Mouse (Mus musculus) stomach, embryonic 16.5 days (tissue): ENCODE data around the gene Cep95. TPM values are rescaled to one million over a fixed set of nuclear protein-coding genes. Genes with fewer than 3 reads are reported as not detected.

Experiments
- ATAC-seq: fragments of 200-750 bp; cut with Nextera tagmentation; 2 replicates; pipeline ENCODE4 v1.8.0; 2017; ENCODE audit warnings: moderate number of reproducible peaks, moderate TSS enrichment; ENCODE audit not compliant: insufficient read depth, low FRiP score
- H3K27ac ChIP-seq: fragments of 300-500 bp; sonication (generic); 2 replicates; pipeline ENCODE4 v1.5.1; 2014; ENCODE audit warnings: low read length
- H3K27me3 ChIP-seq: fragments of 300-500 bp; sonication (generic); 2 replicates; pipeline ENCODE4 v1.6.1; 2014; ENCODE audit warnings: low read length, control low read depth, mixed read lengths; ENCODE audit not compliant: control insufficient read depth, insufficient read depth
- H3K36me3 ChIP-seq: fragments of 300-500 bp; sonication (generic); 2 replicates; pipeline ENCODE4 v1.6.1; 2014; ENCODE audit warnings: low read length; ENCODE audit not compliant: control insufficient read depth, insufficient read depth
- H3K4me1 ChIP-seq: fragments of 300-500 bp; sonication (generic); 2 replicates; pipeline ENCODE4 v1.6.1; 2014; ENCODE audit warnings: low read length, control low read depth, mixed read lengths; ENCODE audit not compliant: control insufficient read depth, insufficient read depth
- H3K4me2 ChIP-seq: fragments of 300-500 bp; sonication (generic); 2 replicates; pipeline ENCODE4 v1.6.1; 2014; ENCODE audit warnings: low read depth, low read length, mixed read lengths
- H3K4me3 ChIP-seq: fragments of 300-500 bp; sonication (generic); replicated peaks from 2 replicates; pipeline ENCODE4 v1.5.1; 2014; ENCODE audit warnings: mild to moderate bottlenecking, low read length
- H3K9ac ChIP-seq: fragments of 300-500 bp; sonication (generic); 2 replicates; pipeline ENCODE4 v1.6.1; 2014; ENCODE audit warnings: low read length
- H3K9me3 ChIP-seq: fragments of 300-500 bp; sonication (generic); replicated peaks from 2 replicates; pipeline ENCODE4 v1.6.1; 2016; ENCODE audit warnings: low read length, control low read depth; ENCODE audit not compliant: control insufficient read depth
- WGBS: fragments of 180-500 bp; shearing (Covaris S2); extraction: QIAGEN DNeasy Blood & Tissue Kit; methylation state at CpG from one replicate; pipeline ENCODE4 v1.1.7; 2014; 5-methylcytosine and 5-hydroxymethylcytosine counted together
- polyA plus RNA-seq: library from polyadenylated mRNA; unstranded; fragments of >200 nt; fragmentation: Nextera tagmentation; extraction: Ambion mirVana; gene quantifications from 2 replicates; pipeline ENCODE4 v1.2.1, GENCODE M21; 2015

Gene Cep95
- polyA plus RNA-seq, 1 experiment from 2014 or later, result 20.4 TPM

DNA sequence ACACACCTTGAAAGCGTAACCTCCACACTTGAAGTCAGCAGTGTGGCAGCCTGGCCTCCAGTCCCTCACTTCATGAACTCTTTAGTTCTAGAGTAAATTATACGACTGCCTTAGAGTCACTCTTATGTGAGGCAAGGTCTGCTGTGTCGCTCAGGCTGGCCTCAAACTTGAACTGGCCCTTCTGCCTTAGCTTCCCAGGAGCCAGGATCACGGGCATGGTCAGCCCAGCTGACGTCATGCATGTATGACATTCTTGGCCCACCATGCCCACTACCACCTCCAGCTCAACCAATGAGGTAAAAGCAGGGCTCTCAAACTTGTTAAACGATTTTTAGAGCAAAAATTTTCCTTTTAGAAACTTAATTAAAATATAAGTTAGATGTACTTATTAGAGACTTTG, 32.3 kb downstream of the Cep95 start:
- 81% methylated on average over 6 of the region's 6 CpGs for WGBS
- H3K9me3 ChIP-seq, result no peaks in the 10 kb centered on the region
- no peak for ATAC-seq
- no peak overlapping the region for H3K9ac ChIP-seq
- H3K36me3 ChIP-seq, result 0 out of 2 replicates have a peak, but pooled peaks cover 3% of the 10 kb centered on the region
- no peak overlapping the region for H3K4me3 ChIP-seq
- no peak overlapping the region for H3K4me2 ChIP-seq
- H3K27me3 ChIP-seq, result no peaks in the 10 kb centered on the region
- H3K27ac ChIP-seq, result no peak overlapping the region
- no peaks in the 10 kb centered on the region for H3K4me1 ChIP-seq

GRCm38 (mm10) chr11:106822491-106822890, 33.4 kb downstream of the Cep95 start:
- no peak overlapping the region for H3K9ac ChIP-seq
- ATAC-seq, result no peak
- no peak overlapping the region for H3K27ac ChIP-seq
- H3K4me2 ChIP-seq, result no peak overlapping the region
- H3K4me1 ChIP-seq, result no peaks in the 10 kb centered on the region
- no peaks in the 10 kb centered on the region for H3K27me3 ChIP-seq
- 88% methylated on average over 8 of the region's 8 CpGs for WGBS
- no peaks in the 10 kb centered on the region for H3K9me3 ChIP-seq
- no peak overlapping the region for H3K4me3 ChIP-seq
- no peaks in the 10 kb centered on the region for H3K36me3 ChIP-seq

DNA sequence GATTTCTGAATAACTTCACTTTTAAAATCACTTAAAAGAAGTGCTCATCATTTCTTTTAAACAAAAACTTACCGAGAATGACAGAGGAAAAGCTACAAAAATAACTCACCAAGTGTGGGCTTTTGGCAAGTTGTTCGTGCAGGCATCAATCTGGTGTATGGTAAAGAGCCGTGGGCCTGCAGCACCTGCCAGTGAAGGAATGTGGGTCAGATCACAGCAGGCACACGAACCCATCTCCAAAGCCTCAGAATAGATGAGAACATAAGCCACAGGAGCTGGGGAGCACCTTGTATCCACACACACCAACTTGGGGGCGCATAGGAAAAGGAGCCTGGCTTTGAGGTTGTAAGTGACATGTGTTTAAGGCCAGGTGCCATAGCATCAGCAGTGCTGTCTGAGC, 33.9 kb downstream of the Cep95 start:
- Histone ChIP-seq H3K9ac (no peak overlapping the region), H3K27me3 (no peaks in the 10 kb centered on the region), H3K9me3 (no peaks in the 10 kb centered on the region), H3K4me3 (no peak overlapping the region), H3K36me3 (no peaks in the 10 kb centered on the region), H3K27ac (no peak overlapping the region), H3K4me1 (no peaks in the 10 kb centered on the region), H3K4me2 (no peak overlapping the region)
- 82% methylated on average over 5 of the region's 5 CpGs for WGBS
- no peak for ATAC-seq

DNA sequence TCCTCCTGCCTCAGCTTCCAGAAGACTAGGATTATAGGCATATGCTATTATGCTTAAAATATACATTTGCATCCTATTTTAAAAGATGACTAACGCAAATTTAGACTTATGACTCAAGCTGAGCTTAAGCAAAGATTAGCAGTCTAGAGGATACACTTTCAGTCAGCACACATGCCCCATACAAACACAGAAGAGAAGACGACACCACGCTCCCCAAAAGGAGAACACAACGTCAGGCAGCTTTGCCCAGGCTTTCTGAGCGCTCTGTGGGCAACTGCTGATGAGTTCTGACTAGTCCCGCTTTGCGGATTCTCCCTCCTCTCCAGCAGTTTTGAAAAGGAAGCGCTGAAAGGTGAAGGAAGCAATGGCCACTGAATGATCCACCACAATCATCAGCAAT, 34.7 kb downstream of the Cep95 start:
- H3K36me3 ChIP-seq, result no peaks in the 10 kb centered on the region
- H3K27ac ChIP-seq, result no peak overlapping the region
- no peaks in the 10 kb centered on the region for H3K27me3 ChIP-seq
- no peak for ATAC-seq
- 89% methylated on average over 8 of the region's 8 CpGs for WGBS
- H3K4me3 ChIP-seq, result no peak overlapping the region
- no peaks in the 10 kb centered on the region for H3K4me1 ChIP-seq
- no peaks in the 10 kb centered on the region for H3K9me3 ChIP-seq
- H3K9ac ChIP-seq, result no peak overlapping the region
- H3K4me2 ChIP-seq, result no peak overlapping the region

GRCm38 (mm10) chr11:106824403-106824802, 35.4 kb downstream of the Cep95 start:
- H3K9ac ChIP-seq, result no peak overlapping the region
- no peaks in the 10 kb centered on the region for H3K36me3 ChIP-seq
- H3K9me3 ChIP-seq, result no peaks in the 10 kb centered on the region
- no peak overlapping the region for H3K4me2 ChIP-seq
- H3K4me3 ChIP-seq, result no peak overlapping the region
- no peak for ATAC-seq
- no peaks in the 10 kb centered on the region for H3K4me1 ChIP-seq
- 87% methylated on average over 10 of the region's 10 CpGs for WGBS
- H3K27me3 ChIP-seq, result no peaks in the 10 kb centered on the region
- no peak overlapping the region for H3K27ac ChIP-seq

DNA sequence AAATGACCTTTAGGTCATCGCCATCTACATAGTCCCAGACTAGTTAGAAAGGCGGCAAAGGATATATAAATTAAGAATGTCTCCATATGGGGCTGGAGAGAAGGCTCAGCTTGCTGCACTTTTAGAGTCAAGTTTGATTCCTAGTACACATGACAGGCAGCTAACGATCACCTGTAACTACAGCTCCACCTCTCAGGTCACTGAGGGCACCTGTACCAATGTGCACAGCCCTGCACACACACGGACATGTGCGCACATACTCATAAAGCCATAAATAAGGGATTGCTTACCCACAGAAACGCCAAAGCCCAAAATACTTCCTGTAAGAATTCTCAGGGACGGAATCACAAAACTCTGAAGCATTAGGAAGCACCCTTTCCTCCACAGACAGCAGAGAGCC, 39.0 kb downstream of the Cep95 start:
- Histone ChIP-seq H3K4me1 (no peaks in the 10 kb centered on the region), H3K4me3 (no peak overlapping the region), H3K4me2 (no peak overlapping the region), H3K9ac (no peak overlapping the region), H3K9me3 (no peaks in the 10 kb centered on the region), H3K27ac (no peak overlapping the region), H3K36me3 (peaks cover 3% of the 10 kb centered on the region; the same call in 1 of the 2 replicates), H3K27me3 (no peaks in the 10 kb centered on the region)
- 94% methylated on average over 7 of the region's 7 CpGs for WGBS
- no peak for ATAC-seq

DNA sequence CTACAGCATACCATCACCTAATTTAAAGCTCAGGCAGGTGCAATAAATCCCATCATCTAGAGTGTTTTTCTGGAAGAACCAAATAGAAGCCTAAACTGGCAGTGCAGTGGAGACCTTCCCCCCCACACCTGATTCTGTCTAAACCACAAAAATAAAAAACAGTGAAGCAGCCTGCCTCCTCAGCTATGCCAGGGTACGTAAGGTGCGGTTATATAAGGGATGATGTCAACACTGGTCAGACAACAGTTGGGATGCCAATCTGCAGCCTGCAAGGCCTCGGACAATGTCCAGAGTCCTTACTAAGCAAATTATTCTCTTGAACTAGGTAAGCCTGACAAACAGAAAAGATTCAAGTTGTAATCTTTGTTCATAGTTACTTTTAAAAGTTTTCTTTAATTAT, 53.0 kb downstream of the Cep95 start:
- H3K9me3 ChIP-seq, result no peaks in the 10 kb centered on the region
- 85% methylated on average over 3 of the region's 3 CpGs for WGBS
- H3K27me3 ChIP-seq, result no peaks in the 10 kb centered on the region
- no peaks in the 10 kb centered on the region for H3K4me1 ChIP-seq
- no peak for ATAC-seq
- peaks cover 6% of the 10 kb centered on the region; the same call in 1 of the 2 replicates for H3K36me3 ChIP-seq
- no peak overlapping the region for H3K4me2 ChIP-seq
- H3K9ac ChIP-seq, result no peak overlapping the region
- no peak overlapping the region for H3K4me3 ChIP-seq
- no peak overlapping the region for H3K27ac ChIP-seq

- Histone ChIP-seq H3K27me3 (no peaks in the 10 kb centered on the region), H3K9me3 (no peaks in the 10 kb centered on the region), H3K27ac (no peak overlapping the region), H3K4me1 (no peaks in the 10 kb centered on the region), H3K36me3 (peaks cover 3% of the 10 kb centered on the region; the same call in 1 of the 2 replicates), H3K4me3 (no peak overlapping the region), H3K9ac (no peak overlapping the region), H3K4me2 (no peak overlapping the region)
- no peak for ATAC-seq
- 50% methylated on average over 2 of the region's 2 CpGs for WGBS
Measured at GRCm38 (mm10) chr11:106851438-106851837, 62.4 kb downstream of the Cep95 start.
